Mouse (Mus musculus) bone marrow macrophage, adult 2 months (primary cell): ENCODE results near the gene Col17a1. TPM values are rescaled to one million over a fixed set of nuclear protein-coding genes. Genes with fewer than 3 reads are reported as not detected.

Experiments used
- H3K27ac ChIP-seq: 2 replicates; pipeline ENCODE4 v1.5.1; 2012; ENCODE audit warnings: low read depth, low read length; ENCODE audit not compliant: insufficient read depth
- H3K4me1 ChIP-seq: 2 replicates; pipeline ENCODE4 v1.6.1; 2012; ENCODE audit warnings: low read length; ENCODE audit not compliant: control insufficient read depth, insufficient read depth
- H3K4me3 ChIP-seq: 2 replicates; pipeline ENCODE4 v1.5.1; 2012; ENCODE audit warnings: mild to moderate bottlenecking, low read length, moderate library complexity; ENCODE audit not compliant: insufficient read depth
- CTCF ChIP-seq: IDR thresholded peaks from 2 replicates; pipeline ENCODE4 v1.5.1; 2012; ENCODE audit warnings: low read depth, mild to moderate bottlenecking, low read length, moderate library complexity
- POLR2A ChIP-seq: IDR thresholded peaks from 2 replicates; pipeline ENCODE4 v1.6.1; 2012; ENCODE audit warnings: mild to moderate bottlenecking, low read depth, low read length, borderline replicate concordance
- polyA plus RNA-seq: library from polyadenylated mRNA; stranded (reverse); fragments of >200 nt; gene quantifications from 2 replicates; pipeline ENCODE4 v1.2.4, GENCODE M21; 2012; ENCODE audit not compliant: missing spikeins, insufficient read depth, insufficient read length

The Col17a1 gene
- polyA plus RNA-seq, 1 experiment = not detected

DNA sequence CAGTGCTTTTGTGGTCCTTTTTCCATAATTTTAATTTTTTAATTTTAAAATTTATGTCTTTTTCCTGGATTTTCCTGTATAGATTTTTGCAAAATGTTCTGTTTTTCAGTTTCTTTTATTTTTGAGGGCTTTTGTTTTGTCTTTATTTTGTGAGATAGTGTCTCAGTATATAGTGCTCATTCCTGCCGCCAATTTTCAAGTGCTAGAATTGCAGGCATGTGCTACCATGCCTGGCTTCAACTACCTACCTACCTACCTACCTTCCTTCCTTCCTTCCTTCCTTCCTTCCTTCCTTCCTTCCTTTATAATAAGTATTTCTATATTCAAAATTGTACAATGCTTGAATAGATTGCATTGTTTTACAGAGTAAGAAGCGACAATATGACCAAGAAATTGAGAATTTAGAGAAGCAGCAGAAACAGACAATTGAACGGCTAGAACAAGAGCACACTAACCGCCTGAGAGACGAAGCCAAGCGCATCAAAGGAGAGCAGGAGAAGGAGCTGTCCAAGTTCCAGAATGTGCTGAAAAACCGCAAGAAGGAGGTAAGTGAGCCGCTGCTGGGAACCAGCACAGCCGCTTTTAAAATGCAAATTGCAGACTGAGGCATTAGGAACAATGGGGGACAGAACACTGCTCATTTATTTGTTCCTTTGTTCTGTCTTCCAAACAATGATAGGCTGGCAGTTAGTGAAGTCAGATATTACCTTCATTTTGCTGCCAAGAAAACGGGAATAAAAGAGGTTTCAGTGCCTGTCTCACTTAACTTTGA lies 66.8 kb downstream of the Col17a1 start:
- H3K4me3 ChIP-seq = no peak overlapping the region
- H3K4me1 ChIP-seq = peaks cover 3% of the 10 kb centered on the region; the same call in 1 of the 2 replicates
- H3K27ac ChIP-seq = no peak overlapping the region
- TF ChIP-seq POLR2A (no peak), CTCF (no peak)

DNA sequence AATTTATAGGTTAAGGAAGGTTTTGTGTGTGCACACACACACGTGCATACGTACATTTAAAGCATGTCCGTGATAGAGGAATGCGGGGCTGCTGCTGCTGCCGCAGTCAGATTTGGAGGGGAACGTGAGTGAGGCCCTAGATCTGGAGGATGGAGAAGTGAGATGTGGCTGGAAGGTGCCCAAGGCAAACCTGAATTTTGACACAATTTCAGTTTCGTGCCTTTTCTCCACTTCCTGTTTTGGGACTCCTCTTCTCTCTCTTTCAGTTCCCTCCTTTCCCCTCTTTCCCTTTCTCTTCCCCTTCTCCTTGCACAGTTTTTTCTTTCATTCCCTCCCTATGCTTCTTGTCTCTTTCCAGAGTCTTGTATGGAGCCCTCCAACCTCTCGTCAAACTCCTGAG lies 70.4 kb downstream of the Col17a1 start:
- Histone ChIP-seq H3K4me1 (peaks cover 3% of the 10 kb centered on the region; the same call in 1 of the 2 replicates), H3K27ac (no peak overlapping the region), H3K4me3 (no peak overlapping the region)
- TF ChIP-seq CTCF (no peak), POLR2A (no peak)

DNA sequence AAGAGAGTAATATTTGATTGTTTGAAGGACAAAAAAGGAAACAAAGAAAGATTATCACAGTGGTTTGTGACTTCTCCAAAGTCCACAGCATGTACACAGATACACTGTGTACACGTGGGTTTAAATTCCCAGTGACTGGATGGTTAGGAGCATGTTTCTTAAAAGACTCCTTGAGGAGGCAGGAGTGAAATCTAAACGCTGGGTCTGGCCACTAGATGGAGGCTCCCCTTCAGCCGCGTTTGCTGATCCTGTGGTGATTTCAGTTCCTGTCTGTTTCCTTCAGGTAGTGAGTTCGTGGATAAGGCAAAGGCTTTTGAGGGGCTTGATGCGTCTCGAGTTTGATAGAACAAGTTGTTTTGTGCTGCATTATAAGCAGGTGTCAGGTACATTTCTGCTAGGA lies 78.5 kb downstream of the Col17a1 start:
- Histone ChIP-seq H3K4me1 (no peaks in the 10 kb centered on the region), H3K4me3 (no peak overlapping the region), H3K27ac (no peak overlapping the region)
- TF ChIP-seq CTCF (no peak), POLR2A (no peak)

DNA sequence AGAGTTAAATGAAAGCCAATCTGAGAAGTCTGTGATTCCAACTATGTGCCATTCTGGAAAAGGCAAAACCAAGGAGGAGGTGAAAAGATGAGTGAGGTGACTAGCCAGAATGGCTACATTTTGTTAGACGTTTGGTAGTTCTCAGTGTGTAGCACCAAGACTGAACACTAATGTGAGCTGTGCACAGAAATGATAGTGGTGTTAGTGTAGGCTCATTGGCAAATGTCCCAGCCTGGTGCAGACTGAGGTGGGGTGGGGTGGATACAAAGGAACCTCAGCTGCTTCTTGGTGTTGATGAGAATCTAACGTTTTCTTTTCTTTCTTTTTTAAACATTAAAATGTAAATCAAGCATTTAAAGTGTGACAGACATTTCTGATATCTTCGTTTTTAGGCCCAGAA lies 83.4 kb downstream of the Col17a1 start:
- no peaks in the 10 kb centered on the region for H3K4me1 ChIP-seq

More for the DNA sequence above, 83.4 kb downstream of the Col17a1 start:
- Histone ChIP-seq H3K4me3 (no peak overlapping the region), H3K27ac (no peak overlapping the region)
- no peak for TF ChIP-seq POLR2A
- no peak for TF ChIP-seq CTCF

Other genes starting within 250 kb of the Col17a1 start
- gene Sh3pxd2a, start 227.7 kb downstream of the Col17a1 start, polyA plus RNA-seq = 10.1 and 12.7 TPM in 2 replicates
- 20.6 and 22.5 TPM in 2 replicates for gene Stn1, start 154.6 kb downstream of the Col17a1 start, polyA plus RNA-seq
- 79.6 and 88.5 TPM in 2 replicates for gene Slk, start 112.4 kb downstream of the Col17a1 start, polyA plus RNA-seq
- 105 and 108 TPM in 2 replicates for gene Sfr1, start 39.6 kb upstream of the Col17a1 start, polyA plus RNA-seq
- gene Gsto1, start 162.9 kb upstream of the Col17a1 start, polyA plus RNA-seq = 137 and 156 TPM in 2 replicates
- 0.71 and 0.97 TPM in 2 replicates for gene Gsto2, start 173.4 kb upstream of the Col17a1 start, polyA plus RNA-seq
- gene Cfap43, start 227.2 kb upstream of the Col17a1 start, polyA plus RNA-seq = 0.25 TPM in 1 of 2 replicates, not detected in the other
- gene Itprip, start 227.2 kb upstream of the Col17a1 start, polyA plus RNA-seq = 7.9 and 8.3 TPM in 2 replicates
- gene Cfap58, start 245.6 kb upstream of the Col17a1 start, polyA plus RNA-seq = not detected in 2 replicates